Mouse (Mus musculus) small intestine, adult 2 months (tissue): ENCODE results near the gene Gatad2a.

Source experiments
- CTCF ChIP-seq: fragments of 200-500 bp; IDR thresholded peaks from 2 replicates; pipeline ENCODE4 v1.5.1; 2012; ENCODE audit warnings: low read depth, mild to moderate bottlenecking, control low read depth, inconsistent platforms, low read length, moderate library complexity, mixed read lengths; ENCODE audit not compliant: insufficient replicate concordance, insufficient read length; ENCODE audit errors: extremely low read depth
- POLR2A ChIP-seq: fragments of 200-500 bp; IDR thresholded peaks from 2 replicates; pipeline ENCODE4 v1.6.1; 2012; ENCODE audit warnings: low read depth, mild to moderate bottlenecking, control low read depth, inconsistent platforms, low read length, moderate library complexity

- TF ChIP-seq POLR2A (no peak), CTCF (no peak)
These were observed 28.8 kb downstream of the Gatad2a start for GRCm38 (mm10) chr8:69967291-69967933.
